Mouse (Mus musculus): ENCODE results near the gene Tnfrsf8.

DNA sequence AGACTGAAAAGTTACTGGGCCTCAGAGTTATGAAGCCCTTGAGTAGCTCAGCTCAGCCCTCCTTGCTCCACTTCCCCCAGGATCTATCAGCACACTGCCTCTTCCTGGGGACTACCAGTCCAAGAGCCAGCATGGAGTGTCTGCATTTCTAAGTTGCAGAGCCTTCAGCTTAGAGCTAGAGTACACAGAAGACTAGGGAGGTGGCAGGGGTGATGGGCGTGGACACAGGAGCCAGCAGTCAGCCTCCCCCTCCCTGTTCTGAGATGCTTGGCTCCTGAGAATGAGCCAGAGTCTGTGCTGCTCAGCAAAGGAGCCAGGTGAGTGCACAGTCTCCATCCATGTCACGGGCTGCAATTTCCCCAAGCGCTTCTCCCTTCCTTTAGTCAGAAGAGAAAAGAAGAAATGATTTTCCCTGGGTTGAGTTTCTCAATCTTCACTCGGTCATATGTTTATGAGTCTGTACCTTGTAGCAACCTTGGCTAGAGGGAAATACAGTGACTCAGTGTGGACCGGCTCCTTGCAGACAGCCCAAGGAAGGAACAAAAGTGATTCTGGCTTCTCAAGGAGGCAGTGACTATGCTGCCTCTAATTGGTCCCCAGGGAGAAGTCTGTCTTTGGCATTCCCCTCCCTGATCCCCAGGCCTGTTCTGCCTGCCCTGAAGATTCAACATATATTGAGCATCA lies 57.1 kb downstream of the Tnfrsf8 start:
- no peak for TF ChIP-seq CTCF (IDR thresholded peaks at IDR 0.05; ENCODE audit: extremely low read depth, insufficient read depth, insufficient read length, insufficient replicate concordance)
- TF ChIP-seq POLR2A (IDR thresholded peaks at IDR 0.05; ENCODE audit: low read depth, low read length): no peak
